Mouse (Mus musculus) ES-Bruce4 (cell line): Measurements from ENCODE around the gene Adcyap1r1.

Experiments
- CTCF ChIP-seq: IDR thresholded peaks from one replicate; pipeline ENCODE4 v1.8.1; 2011; ENCODE audit warnings: low read depth, low read length
- POLR2A ChIP-seq: IDR thresholded peaks from one replicate; pipeline ENCODE4 v1.8.1; 2011; ENCODE audit warnings: low read length; ENCODE audit not compliant: insufficient read depth

- TF ChIP-seq CTCF (no peak), POLR2A (no peak)
These were observed 8.0 kb downstream of the Adcyap1r1 start for GRCm38 (mm10) chr6:55459545-55460397.
